Mouse (Mus musculus) splenic B cell, adult 2 months (primary cell): ENCODE results near the gene Shroom1.

Experiments
- DNase-seq: peaks from one replicate; pipeline ENCODE4 v3.0.0-alpha.2; 2011; ENCODE audit warnings: low read depth, low spot score
- H3K27me3 ChIP-seq: 2 replicates; pipeline ENCODE4 v1.6.1; 2012; ENCODE audit warnings: mild to moderate bottlenecking, low read length, moderate library complexity, mixed read lengths; ENCODE audit not compliant: control insufficient read depth, poor library complexity, insufficient read depth, severe bottlenecking
- H3K36me3 ChIP-seq: 2 replicates; pipeline ENCODE4 v1.6.1; 2012; ENCODE audit warnings: mild to moderate bottlenecking, low read length, moderate library complexity, mixed read lengths; ENCODE audit not compliant: control insufficient read depth, poor library complexity, insufficient read depth, severe bottlenecking

The Shroom1 gene

DNA sequence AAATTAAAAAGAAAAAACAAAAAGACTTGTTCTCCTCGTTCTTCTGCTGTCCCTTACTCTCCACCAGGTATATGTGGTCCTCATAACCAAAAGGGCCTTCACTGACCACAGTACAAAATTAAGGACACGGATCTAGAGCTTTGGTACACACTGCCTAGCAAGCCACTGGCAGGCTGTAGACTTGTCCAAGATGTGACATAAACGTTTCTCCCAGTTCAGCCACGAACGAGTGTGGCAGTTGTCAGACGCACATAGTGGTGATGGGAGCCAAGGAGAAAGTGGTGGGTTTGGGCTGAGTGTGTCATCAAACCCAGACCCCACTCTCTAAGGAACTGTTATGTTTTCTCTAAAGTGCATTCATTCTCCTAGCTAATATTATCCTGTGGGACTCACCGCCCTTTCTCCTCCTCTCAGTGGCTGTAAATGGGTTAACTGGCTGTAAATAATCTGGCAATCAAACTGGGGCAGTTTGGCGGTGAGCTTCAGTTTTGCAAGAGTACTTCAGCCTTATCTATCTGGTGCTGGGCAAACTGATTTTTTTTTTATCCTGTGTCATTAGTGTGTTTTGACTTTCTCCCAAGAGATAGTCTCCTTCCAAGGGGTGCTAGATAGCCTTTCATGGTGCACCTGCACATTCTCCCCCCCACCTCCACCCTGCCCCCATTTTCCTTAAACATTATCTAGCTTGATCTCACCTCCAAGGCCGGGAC lies 25.5 kb upstream of the Shroom1 start:
- no peak for DNase-seq
- Histone ChIP-seq H3K36me3 (no peaks in the 10 kb centered on the region), H3K27me3 (no peaks in the 10 kb centered on the region)

DNA sequence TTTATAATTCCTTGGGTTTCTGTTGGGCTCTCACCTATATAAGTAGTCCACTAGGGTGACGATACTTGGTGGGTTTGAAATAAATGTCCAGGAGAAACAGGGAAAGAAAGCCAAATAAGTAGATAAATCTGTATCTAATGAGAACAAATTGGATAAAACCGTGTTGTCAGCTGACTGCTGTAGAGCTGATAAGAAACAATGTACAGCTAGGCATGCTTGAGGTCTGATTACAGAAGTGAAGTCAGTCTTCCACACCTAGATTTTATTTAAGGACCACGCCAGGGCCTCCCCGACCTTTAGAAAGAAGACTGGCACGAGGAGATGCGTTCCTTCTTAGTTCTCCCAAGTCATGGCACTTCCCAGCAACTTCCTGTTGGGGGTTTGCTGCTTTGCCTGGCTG lies 23.9 kb upstream of the Shroom1 start:
- H3K36me3 ChIP-seq = no peaks in the 10 kb centered on the region
- DNase-seq = no peak
- H3K27me3 ChIP-seq = no peaks in the 10 kb centered on the region

DNA sequence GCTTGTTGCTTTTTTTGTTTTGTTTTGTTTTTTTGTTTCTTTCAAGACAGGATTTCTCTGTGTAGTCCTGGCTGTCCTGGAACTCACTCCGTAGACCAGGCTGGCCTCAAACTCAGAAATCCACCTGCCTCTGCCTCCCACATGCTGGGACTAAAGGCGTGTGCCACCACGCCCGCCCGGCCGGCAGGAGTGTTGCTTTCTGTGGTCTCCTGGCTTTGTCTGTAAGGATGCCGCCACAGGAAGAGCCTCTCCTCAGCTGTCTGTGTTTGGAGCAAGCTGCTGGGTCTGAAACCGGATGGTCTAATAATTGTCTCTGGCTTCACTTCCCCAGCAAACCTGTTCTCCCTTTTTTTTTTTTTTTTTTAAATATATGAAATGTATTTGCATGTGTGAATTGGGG lies 21.5 kb upstream of the Shroom1 start:
- H3K27me3 ChIP-seq = no peaks in the 10 kb centered on the region

DNA sequence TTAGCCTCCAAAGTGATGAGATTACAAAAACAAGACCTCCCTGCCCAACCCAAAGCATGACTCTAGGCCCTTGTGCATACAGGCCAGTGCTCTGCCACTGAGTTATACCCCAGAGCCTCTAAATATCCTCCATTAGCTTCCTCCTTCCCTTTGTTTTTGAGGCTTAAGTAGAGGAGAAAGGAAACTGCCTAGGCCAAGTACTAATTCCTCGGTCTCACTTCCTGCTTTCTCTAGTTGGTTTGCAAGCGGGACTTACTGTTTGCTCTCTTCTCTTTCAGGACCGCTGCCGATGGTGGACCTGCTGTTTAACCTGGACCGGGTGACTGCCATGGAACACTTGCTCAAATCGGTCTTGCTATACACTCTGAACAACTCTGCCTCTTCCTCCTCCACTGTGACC lies 20.7 kb upstream of the Shroom1 start:
- no peaks in the 10 kb centered on the region for H3K27me3 ChIP-seq
- no peaks in the 10 kb centered on the region for H3K36me3 ChIP-seq
- DNase-seq = no peak

More for the DNA sequence above, 21.5 kb upstream of the Shroom1 start:
- no peaks in the 10 kb centered on the region for H3K36me3 ChIP-seq
- no peak for DNase-seq

DNA sequence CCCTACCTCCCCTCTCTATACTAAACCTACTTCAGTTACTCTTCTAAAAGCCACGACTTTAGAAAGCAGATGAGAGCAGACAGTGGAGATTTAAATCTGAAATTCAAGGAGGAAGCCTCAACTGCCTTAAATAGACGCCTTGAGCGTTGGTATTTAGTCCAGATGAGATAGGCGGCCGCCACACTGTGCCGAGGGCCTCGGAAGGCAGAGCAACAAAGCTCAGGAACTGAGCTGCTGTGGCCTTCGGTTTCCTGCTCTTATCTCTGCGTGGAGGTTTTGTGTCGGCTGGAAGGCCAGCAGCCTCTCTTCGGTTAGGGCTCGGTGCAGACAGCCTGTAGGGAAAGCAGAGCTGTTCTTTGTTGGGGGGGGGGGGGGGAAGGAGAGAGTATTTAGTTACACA lies 15.1 kb upstream of the Shroom1 start:
- H3K36me3 ChIP-seq = no peaks in the 10 kb centered on the region
- DNase-seq = no peak
- no peaks in the 10 kb centered on the region for H3K27me3 ChIP-seq

DNA sequence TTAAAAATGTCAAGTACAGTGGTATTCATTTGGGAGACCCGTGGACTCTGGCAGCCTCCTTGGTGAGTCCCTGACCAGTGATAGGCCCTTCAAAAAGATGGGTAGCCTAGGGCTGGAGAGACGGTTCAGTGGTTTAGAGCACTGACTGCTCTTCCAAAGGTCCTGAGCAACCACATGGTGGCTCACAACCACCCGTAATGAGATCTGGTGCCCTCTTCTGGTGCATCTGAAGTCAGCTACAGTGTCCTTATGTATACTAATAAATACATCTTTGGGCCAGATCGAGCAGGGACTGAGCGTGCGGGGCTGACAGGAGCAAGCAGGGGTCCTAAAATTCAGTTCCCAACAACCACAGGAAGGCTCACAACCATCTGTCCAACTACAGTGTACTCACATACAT lies 13.1 kb upstream of the Shroom1 start:
- Histone ChIP-seq H3K27me3 (no peaks in the 10 kb centered on the region), H3K36me3 (no peaks in the 10 kb centered on the region)
- peak; percentile 30 for DNase-seq

DNA sequence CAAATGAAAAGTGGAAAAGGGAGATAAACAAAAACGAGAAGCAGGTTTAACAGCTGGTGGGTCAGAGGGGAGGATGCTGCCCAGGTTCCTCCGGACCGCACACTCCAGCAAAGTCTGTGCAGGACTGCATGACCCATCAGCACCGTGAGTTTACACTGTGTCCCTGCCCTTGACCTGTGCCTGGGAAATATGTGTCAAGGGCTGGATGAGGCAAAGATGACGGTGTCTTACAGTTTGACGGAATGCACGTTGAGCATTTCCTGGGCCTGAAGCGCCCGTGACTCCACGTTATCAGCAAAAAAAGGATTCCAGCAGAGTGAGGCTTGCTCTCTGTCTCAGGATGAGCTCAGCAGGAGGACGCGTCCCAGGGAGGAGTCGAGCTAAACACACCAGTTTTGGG lies 11.4 kb upstream of the Shroom1 start:
- no peaks in the 10 kb centered on the region for H3K27me3 ChIP-seq
- no peak for DNase-seq
- no peaks in the 10 kb centered on the region for H3K36me3 ChIP-seq

DNA sequence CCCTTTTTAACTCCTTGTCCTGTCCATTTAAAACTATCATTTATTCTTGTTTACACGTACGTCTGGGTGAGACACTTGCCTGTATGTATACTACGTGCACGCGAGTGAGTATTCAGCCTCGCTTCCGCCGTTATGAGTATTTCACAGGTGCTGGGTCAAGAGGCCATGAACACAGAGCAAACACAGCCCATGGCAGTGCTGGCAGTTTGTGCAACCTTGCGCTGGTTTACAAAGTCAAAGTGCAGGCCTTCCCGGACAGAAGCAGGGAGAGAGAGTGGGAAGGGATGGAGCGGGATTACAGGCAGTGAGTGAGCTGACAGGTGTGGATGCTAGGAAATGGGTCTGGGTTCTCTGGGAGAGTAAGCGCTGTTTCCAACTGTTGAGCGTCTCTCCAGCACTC lies 10.8 kb upstream of the Shroom1 start:
- Histone ChIP-seq H3K27me3 (no peaks in the 10 kb centered on the region; the same call in 1 of the 2 replicates), H3K36me3 (no peaks in the 10 kb centered on the region)
- no peak for DNase-seq

DNA sequence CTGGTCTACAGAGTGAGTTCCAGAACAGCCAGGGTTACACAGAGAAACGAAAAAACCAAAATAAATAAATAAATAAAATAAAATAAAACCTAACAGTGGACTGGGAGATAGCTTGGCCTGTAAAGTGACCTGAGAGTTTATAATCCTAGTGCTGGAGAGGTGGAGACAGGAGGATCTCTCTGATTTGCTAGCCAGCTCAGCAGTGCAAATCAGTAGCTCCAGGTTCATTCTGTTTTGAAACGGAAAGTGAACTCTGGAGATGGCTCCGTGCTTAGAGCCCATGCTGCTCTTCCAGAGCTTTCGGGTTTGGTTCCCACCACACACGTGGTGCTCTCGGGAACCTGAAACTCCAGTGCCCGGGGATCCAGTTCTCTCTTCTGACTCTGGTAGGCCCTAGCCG lies 9.0 kb upstream of the Shroom1 start:
- Histone ChIP-seq H3K27me3 (no peaks in the 10 kb centered on the region; the same call in 1 of the 2 replicates), H3K36me3 (no peaks in the 10 kb centered on the region)
- no peak for DNase-seq

DNA sequence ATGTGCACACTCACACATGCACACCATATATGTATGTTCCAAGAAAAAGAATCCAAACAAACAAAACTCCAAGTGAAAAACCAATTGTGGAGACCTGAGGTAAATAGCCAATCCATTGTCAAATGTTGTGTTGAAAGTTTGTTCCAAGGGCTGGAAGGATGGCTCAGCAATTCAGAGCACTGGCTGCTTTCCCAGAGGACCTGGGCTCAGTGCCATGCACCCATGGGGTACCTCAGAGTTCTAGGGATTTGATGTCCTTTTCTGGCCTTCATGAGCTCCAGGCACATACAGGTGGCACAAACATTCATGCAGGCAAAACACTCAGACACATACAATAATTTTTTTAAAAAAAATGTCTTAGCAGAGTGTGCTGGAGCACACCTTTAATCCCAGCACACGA lies 8.5 kb upstream of the Shroom1 start:
- H3K27me3 ChIP-seq = no peaks in the 10 kb centered on the region; the same call in 1 of the 2 replicates
- no peak for DNase-seq
- no peaks in the 10 kb centered on the region for H3K36me3 ChIP-seq

DNA sequence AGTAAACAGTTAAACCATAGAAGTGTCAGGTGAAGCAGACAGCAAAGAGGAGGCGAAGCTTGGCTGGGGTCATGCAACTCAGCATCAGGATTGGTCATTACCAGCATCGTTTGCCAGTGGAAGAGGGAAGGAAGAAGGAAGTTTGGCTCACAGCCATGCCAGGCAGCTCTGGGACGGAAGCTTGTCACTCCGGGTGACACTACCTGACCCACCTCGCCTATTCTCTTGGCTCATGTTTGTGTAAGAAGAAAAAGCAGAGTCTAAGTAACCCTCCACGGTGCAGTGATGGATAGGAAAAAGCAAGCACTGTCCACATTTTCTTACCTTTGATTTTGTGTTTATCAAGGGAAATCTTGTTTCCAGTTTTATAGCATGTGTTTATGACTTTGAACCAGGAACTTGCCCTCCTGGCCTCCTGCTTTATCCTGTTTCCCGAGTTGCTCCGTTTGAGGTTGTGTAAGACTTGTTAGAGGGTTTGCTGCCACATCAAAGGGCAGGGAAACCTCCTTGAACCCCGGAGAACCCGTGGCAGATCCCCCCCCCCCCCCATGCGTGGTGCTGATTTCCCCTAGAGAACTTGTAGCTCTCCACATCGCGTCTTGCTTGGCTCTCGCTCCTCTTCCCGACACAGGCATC lies 6.8 kb upstream of the Shroom1 start:
- no peak for DNase-seq
- no peaks in the 10 kb centered on the region for H3K36me3 ChIP-seq

DNA sequence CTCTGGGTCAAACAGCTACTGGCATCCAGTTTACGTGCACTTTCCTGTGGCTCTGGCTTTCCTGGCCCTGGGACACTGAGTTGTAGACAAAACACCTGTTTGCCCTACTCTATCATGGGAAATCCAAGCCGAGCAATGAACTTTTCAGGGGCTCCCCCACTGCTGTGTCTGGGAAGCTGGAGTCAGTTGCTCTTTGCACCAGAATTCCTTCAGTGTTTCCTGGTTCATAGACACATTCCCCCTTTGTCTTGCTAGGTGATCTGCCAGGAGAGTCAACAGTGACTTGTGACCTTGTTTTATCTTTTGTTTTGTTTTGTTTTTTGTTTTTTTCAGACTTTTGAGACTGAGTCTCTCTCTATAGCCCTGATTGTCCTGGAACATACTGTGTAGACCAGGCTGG lies 5.6 kb upstream of the Shroom1 start:
- no peaks in the 10 kb centered on the region for H3K36me3 ChIP-seq
- no peaks in the 10 kb centered on the region; the same call in 1 of the 2 replicates for H3K27me3 ChIP-seq
- DNase-seq = no peak

More for the DNA sequence above, 6.8 kb upstream of the Shroom1 start:
- H3K27me3 ChIP-seq = no peaks in the 10 kb centered on the region; the same call in 1 of the 2 replicates

DNA sequence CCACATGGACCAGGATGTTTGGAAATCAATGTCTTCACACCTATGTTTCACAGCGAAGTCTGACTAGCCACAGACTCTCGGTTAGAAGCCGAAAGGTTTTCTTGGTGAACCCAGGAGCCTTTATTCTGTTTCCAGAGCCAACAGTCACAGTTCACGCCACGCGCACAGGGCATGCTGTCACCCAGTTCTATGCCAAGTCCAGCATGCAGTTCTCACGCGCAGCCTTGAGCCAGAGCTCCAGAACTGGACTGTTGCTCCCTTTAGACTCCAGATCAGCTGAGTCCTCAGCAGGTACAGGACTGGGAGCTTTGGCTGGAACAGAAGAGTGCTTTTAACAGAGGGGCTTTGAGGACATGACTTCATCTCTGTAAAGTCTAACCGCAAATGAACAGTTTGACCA lies 4.6 kb upstream of the Shroom1 start:
- peaks cover 1% of the 10 kb centered on the region for H3K27me3 ChIP-seq
- DNase-seq = no peak
- no peaks in the 10 kb centered on the region for H3K36me3 ChIP-seq

DNA sequence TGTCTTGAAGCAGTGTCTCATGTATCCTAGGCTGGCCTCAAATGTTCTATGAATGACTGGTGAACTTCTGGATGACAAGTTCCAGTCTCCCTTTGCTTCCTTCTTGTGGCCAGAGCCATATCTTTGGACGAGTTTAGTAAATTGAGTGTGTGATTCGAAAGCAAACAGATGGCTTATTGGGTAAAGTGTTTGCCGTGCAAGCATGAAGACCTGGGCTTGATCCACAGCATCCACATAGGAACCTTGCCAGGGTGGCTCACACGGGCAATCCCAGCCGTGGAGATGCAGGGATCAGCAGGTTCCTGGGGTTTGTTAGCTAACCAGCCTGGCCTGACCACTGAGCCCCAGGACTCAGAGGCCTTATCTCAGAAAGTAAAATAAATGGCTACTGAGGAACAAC lies 4.0 kb upstream of the Shroom1 start:
- Histone ChIP-seq H3K27me3 (peaks cover 1% of the 10 kb centered on the region), H3K36me3 (no peaks in the 10 kb centered on the region)
- DNase-seq = no peak

DNA sequence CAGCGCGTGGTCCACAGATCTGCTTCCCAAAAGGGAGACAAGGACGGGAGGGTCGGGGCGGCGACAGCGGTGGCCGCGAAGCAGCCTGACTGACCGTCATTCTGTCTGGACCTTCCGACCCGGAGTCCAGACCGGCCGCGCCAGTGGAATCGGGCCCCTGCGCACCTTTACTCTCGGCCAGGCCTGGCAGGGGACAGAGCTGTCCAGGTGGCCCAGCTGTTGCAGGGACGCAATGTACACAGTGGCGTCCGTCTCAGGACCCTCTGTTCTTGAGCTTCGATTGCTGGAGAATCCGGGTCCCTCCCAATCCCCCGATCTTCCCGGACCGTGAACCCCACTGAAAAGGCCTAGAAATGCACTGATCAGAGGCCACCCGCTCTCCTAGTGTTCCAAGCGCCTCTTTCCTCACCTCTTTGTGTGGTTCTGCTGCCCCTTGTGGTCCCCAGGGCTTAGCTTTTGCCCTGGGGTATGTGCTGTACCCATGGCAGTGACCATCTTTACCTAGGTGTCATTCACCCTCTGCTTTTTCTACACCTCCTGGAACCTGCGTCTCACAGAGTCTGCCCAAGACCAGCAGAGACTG lies 458 bp downstream of the Shroom1 start:
- no peak for DNase-seq
- H3K27me3 ChIP-seq = peaks cover 1% of the 10 kb centered on the region; the same call in 1 of the 2 replicates
- H3K36me3 ChIP-seq = no peaks in the 10 kb centered on the region
